Mouse (Mus musculus) C2C12 (cell line): ENCODE measurements around the gene Foxp1. TPM values are rescaled to one million over a fixed set of nuclear protein-coding genes. Genes with fewer than 3 reads are reported as not detected.

Experiments used
- H3K27me3 ChIP-seq: one replicate; pipeline ENCODE4 v1.6.1; 2011; ENCODE audit not compliant: control insufficient read depth, insufficient read depth, insufficient read length
- H3K36me3 ChIP-seq: one replicate; pipeline ENCODE4 v1.6.1; 2011; ENCODE audit not compliant: control insufficient read depth, insufficient read depth
- H3K4me3 ChIP-seq: one replicate; pipeline ENCODE4 v1.5.1; 2011; ENCODE audit warnings: mild to moderate bottlenecking, control low read depth; ENCODE audit not compliant: poor library complexity, insufficient read depth, severe bottlenecking
- H3K79me2 ChIP-seq: one replicate; pipeline ENCODE4 v1.6.1; 2011; ENCODE audit not compliant: control insufficient read depth, insufficient read depth
- H3K79me3 ChIP-seq: one replicate; pipeline ENCODE4 v1.6.1; 2011; ENCODE audit warnings: low read depth, control low read depth
- H3ac ChIP-seq: one replicate; pipeline ENCODE3; 2011; ENCODE audit warnings: low read depth; ENCODE audit not compliant: control insufficient read depth, insufficient read length
- CEBPB ChIP-seq: IDR thresholded peaks from one replicate; pipeline ENCODE4 v1.6.1; 2011; ENCODE audit warnings: low read depth, mild to moderate bottlenecking, control low read depth, moderate library complexity
- CTCF ChIP-seq: IDR thresholded peaks from one replicate; pipeline ENCODE4 v1.5.1; 2011; ENCODE audit not compliant: control insufficient read depth, insufficient read depth, insufficient read length
- FOSL1 ChIP-seq: IDR thresholded peaks from one replicate; pipeline ENCODE4 v1.8.0; 2011; ENCODE audit warnings: mild to moderate bottlenecking, low read length; ENCODE audit not compliant: poor library complexity, insufficient read depth, severe bottlenecking
- MAX ChIP-seq: IDR thresholded peaks from one replicate; pipeline ENCODE4 v1.6.1; 2011; ENCODE audit warnings: mild to moderate bottlenecking, control low read depth
- MYOD1 ChIP-seq: IDR thresholded peaks from one replicate; pipeline ENCODE4 v1.6.1; 2011; ENCODE audit warnings: low read depth; ENCODE audit not compliant: control insufficient read depth, insufficient read length
- MYOG ChIP-seq: IDR thresholded peaks from one replicate; pipeline ENCODE4 v1.6.1; 2011; ENCODE audit not compliant: control insufficient read depth, insufficient read length; ENCODE audit errors: extremely low read depth
- USF1 ChIP-seq: IDR thresholded peaks from one replicate; pipeline ENCODE4 v1.6.1; 2011; ENCODE audit warnings: low read depth, mild to moderate bottlenecking, control low read depth, moderate library complexity
- polyA plus RNA-seq: library from polyadenylated mRNA; unstranded; fragments of >200 nt; fragmentation: generic; extraction: Trizol; gene quantifications from one replicate; pipeline ENCODE4 v1.2.1, GENCODE M21; 2012; ENCODE audit warnings: missing spikeins

Foxp1 gene
- polyA plus RNA-seq, 1 experiment, result 25.9 TPM

DNA sequence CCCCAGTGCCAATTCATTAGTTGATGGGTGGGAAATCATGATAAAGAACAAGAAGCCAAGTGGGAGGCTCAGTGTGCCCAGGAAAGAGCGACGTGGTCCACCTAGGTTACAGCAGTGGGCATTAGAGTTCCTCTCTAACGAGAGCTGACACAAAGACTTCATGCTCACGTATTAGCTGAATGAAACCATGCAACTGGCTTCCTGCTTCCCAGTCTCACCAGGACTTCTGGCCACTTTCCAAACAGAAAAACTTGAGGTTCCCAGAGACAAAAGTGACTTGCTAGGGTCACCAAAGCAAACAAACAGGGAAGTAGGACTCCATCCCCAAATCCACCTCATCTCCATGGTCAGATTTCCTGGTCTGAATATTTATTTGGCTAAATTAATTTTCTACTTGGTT, 144.8 kb downstream of the Foxp1 start:
- Histone ChIP-seq H3K79me2 (no peaks in the 10 kb centered on the region), H3ac (no peak overlapping the region), H3K79me3 (no peaks in the 10 kb centered on the region), H3K27me3 (no peaks in the 10 kb centered on the region), H3K36me3 (no peaks in the 10 kb centered on the region), H3K4me3 (no peak overlapping the region)
- TF ChIP-seq MYOG (no peak), CEBPB (no peak), USF1 (no peak), MYOD1 (no peak), FOSL1 (no peak), CTCF (no peak), MAX (no peak)

GRCm38 (mm10) chr6:99377131-99377530, 145.4 kb downstream of the Foxp1 start:
- no peaks in the 10 kb centered on the region for H3K79me2 ChIP-seq
- no peak overlapping the region for H3K4me3 ChIP-seq
- no peak overlapping the region for H3ac ChIP-seq
- TF ChIP-seq USF1, result no peak
- no peak for TF ChIP-seq MYOD1
- H3K36me3 ChIP-seq, result no peaks in the 10 kb centered on the region
- no peaks in the 10 kb centered on the region for H3K79me3 ChIP-seq
- H3K27me3 ChIP-seq, result no peaks in the 10 kb centered on the region

DNA sequence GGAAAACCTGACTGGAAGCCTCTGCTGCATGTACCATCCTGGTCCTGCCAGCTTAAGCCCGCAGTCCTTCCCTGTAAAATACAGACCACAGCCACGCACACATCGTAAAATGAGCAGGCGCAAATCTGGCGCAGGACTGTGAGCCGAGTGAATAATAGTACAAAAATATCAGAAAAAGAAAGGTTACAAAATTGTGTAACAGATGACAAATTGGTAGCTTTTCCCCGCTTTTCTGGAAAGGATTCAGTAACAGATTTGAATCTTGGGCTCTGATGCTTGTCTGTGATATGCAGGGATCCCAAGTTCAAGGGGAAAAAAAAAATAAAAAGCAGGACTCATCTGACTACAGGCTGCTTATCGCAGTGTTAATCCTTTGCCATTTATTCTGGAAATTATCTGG, 145.8 kb downstream of the Foxp1 start:
- Histone ChIP-seq H3K79me2 (no peaks in the 10 kb centered on the region), H3ac (no peak overlapping the region), H3K36me3 (no peaks in the 10 kb centered on the region), H3K27me3 (no peaks in the 10 kb centered on the region), H3K79me3 (no peaks in the 10 kb centered on the region), H3K4me3 (no peak overlapping the region)
- no peak for TF ChIP-seq MYOD1
- TF ChIP-seq FOSL1, result no peak
- no peak for TF ChIP-seq CEBPB
- no peak for TF ChIP-seq MAX
- no peak for TF ChIP-seq USF1
- no peak for TF ChIP-seq MYOG
- no peak for TF ChIP-seq CTCF

DNA sequence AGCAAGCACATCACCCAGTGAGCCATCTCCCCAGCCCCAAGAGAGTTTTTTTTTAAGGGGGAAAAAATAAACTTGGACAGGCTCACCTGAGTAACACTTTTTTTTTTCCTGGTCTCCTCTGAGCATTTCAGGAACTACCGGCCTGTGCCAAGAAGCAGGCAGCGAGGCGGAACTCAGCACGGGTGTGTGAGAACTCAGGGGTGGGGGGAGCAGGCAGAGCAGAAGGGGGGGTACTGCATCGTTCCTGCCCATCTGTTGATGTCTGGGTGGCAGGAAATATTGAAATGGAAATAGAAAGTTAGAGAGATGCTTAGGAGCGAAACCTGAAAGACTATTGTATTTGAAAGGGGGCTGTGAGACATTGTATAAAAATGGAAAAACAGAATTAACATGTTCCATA, 146.7 kb downstream of the Foxp1 start:
- Histone ChIP-seq H3K27me3 (no peaks in the 10 kb centered on the region), H3K4me3 (no peak overlapping the region), H3ac (no peak overlapping the region), H3K79me3 (no peaks in the 10 kb centered on the region), H3K36me3 (no peaks in the 10 kb centered on the region), H3K79me2 (no peaks in the 10 kb centered on the region)
- TF ChIP-seq CEBPB (no peak), MAX (no peak), MYOG (no peak), FOSL1 (no peak)

GRCm38 (mm10) chr6:99375376-99375775, 147.1 kb downstream of the Foxp1 start:
- no peaks in the 10 kb centered on the region for H3K27me3 ChIP-seq
- no peaks in the 10 kb centered on the region for H3K36me3 ChIP-seq
- H3K4me3 ChIP-seq, result no peak overlapping the region
- H3K79me3 ChIP-seq, result no peaks in the 10 kb centered on the region
- no peak overlapping the region for H3ac ChIP-seq
- no peak for TF ChIP-seq FOSL1
- TF ChIP-seq MYOD1, result no peak
- no peak for TF ChIP-seq MYOG
- no peak for TF ChIP-seq MAX
- no peak for TF ChIP-seq CEBPB
- no peak for TF ChIP-seq CTCF
- TF ChIP-seq USF1, result no peak
- no peaks in the 10 kb centered on the region for H3K79me2 ChIP-seq

- H3K4me3 ChIP-seq, result no peak overlapping the region
- H3ac ChIP-seq, result no peak overlapping the region
- H3K36me3 ChIP-seq, result no peaks in the 10 kb centered on the region
Measured at GRCm38 (mm10) chr6:99374448-99375271, 147.9 kb downstream of the Foxp1 start.

More at GRCm38 (mm10) chr6:99374448-99375271, 147.9 kb downstream of the Foxp1 start:
- H3K79me3 ChIP-seq, result no peaks in the 10 kb centered on the region
- H3K27me3 ChIP-seq, result no peaks in the 10 kb centered on the region
- no peaks in the 10 kb centered on the region for H3K79me2 ChIP-seq
- no peak for TF ChIP-seq USF1
- TF ChIP-seq CTCF, result no peak
- no peak for TF ChIP-seq CEBPB
- TF ChIP-seq MAX, result no peak
